Comparison of ENCODE assay signal across 32 mouse cellular contexts in genomic region chr13:40982759-40983158, GRCm38 (mm10). TPM values are rescaled to one million over a fixed set of nuclear protein-coding genes. Genes with fewer than 3 reads are reported as not detected.
DNase-seq lines count a peak whose midpoint lies in the region; ATAC-seq and TF ChIP-seq lines count a peak whose summit lies in the region.
"Had no signal": no experiment of that assay in that cellular context is flagged by ENCODE, and none has a peak within 500 bp of the region (broad histone marks: within the 10 kb centered on the region; RNA-seq: fewer than 3 reads in every experiment).

No protein-coding gene starts in this region.

- no peak overlapping the region for H3K4me3 ChIP-seq in embryonic fibroblast, embryonic 13.5 days (ENCODE audit: insufficient read depth, low read length)
- H3K4me3 ChIP-seq: embryonic facial prominence, embryonic 12.5 days; forebrain, embryonic 12.5 days; heart, adult 2 months; heart, embryonic 13.5 days; intestine, embryonic 15.5 days; layer of hippocampus, adult 2 months; left cerebral cortex, adult 2 months; liver, embryonic 12.5 days; megakaryocyte, embryonic 14.5 days; midbrain, embryonic 12.5 days; neural tube, embryonic 13.5 days had no signal

- DNase-seq in 3134 (ENCODE audit: extremely low read depth, insufficient read length, low spot score): peak; percentile 39
- peak; percentile 94 for DNase-seq in 3T3-L1 (ENCODE audit: low read depth, low spot score)
- DNase-seq in Patski (ENCODE audit: low read depth, low spot score): peak; percentile 97
- no peak for DNase-seq in right cerebral cortex, postnatal 10 days (ENCODE audit: low spot score in 2 of 2)
- no peak for DNase-seq in urinary bladder, postnatal 10 days (ENCODE audit: low spot score)
- DNase-seq in T-cell, adult 2 months (ENCODE audit: low spot score): no peak
- DNase-seq: cerebellum, adult 11 months; cerebellum, adult 9-10 months; cerebellum, postnatal 36 days; embryo, embryonic 11 days; forebrain, postnatal 0 days; heart, adult 2 months; heart, postnatal 14 days; kidney, adult 2 months; kidney, postnatal 36 days; liver, postnatal 0 days; lung, postnatal 36 days; spleen, adult 18-20 months; thymus, postnatal 14 days had no signal

- peak overlapping the region; percentile 81 for H3K27ac ChIP-seq in embryonic fibroblast, embryonic 13.5 days (ENCODE audit: insufficient read depth, low read length)
- H3K27ac ChIP-seq: embryonic facial prominence, embryonic 12.5 days; forebrain, embryonic 12.5 days; heart, adult 2 months; heart, embryonic 13.5 days; hindbrain, postnatal 0 days; intestine, embryonic 15.5 days; layer of hippocampus, adult 2 months; left cerebral cortex, adult 2 months; liver, embryonic 12.5 days; midbrain, embryonic 12.5 days; neural tube, embryonic 13.5 days had no signal

- H3K27me3 ChIP-seq in Patski: no peaks in the 10 kb centered on the region
- H3K27me3 ChIP-seq: embryonic facial prominence, embryonic 12.5 days; forebrain, embryonic 12.5 days; heart, embryonic 13.5 days; intestine, embryonic 15.5 days; liver, embryonic 12.5 days; megakaryocyte, embryonic 14.5 days; midbrain, embryonic 12.5 days; neural tube, embryonic 13.5 days had no signal

- in situ Hi-C loops in Patski (cut with MboI; ENCODE audit: low pct_unique_long_range_greater_than_20kb): loop anchor here (5.0 kb wide), 2 partner anchors 65 to 120 kb away; no protein-coding TSS in a partner anchor

- no peaks in the 10 kb centered on the region for H3K4me1 ChIP-seq in embryonic fibroblast, embryonic 13.5 days (ENCODE audit: control insufficient read depth, insufficient read depth, low read length)
- H3K4me1 ChIP-seq: embryonic facial prominence, embryonic 12.5 days; forebrain, embryonic 12.5 days; heart, embryonic 13.5 days; intestine, embryonic 15.5 days; midbrain, embryonic 12.5 days; neural tube, embryonic 13.5 days had no signal

- TF ChIP-seq CTCF in Patski (IDR thresholded peaks at IDR 0.05): no peak
- no peak for TF ChIP-seq CTCF in embryonic fibroblast, embryonic 13.5 days (IDR thresholded peaks at IDR 0.05; ENCODE audit: borderline replicate concordance, insufficient read depth, low read length)

- CTCF ChIA-PET in Patski (lab: Charles Lee): interaction anchor here (0.7 to 1.8 kb wide), 4 partner anchors 18 to 139 kb away, joined by 3 to 10 read pairs (median 4); partner anchors contain the start of genes Gcnt2 and Pak1ip1

- ATAC-seq in Patski: peak; percentile 93
- ATAC-seq: CD4-positive, CD25-positive, alpha-beta regulatory T cell, adult 4 months; forebrain, postnatal 0 days; hindbrain, postnatal 0 days; intestine, embryonic 15.5 days; liver, embryonic 12.5 days; liver, postnatal 0 days had no signal

- POLR2A ChIA-PET in Patski (lab: Charles Lee): no interaction called here

- no peak for TF ChIP-seq POLR2A in embryonic fibroblast, embryonic 13.5 days (IDR thresholded peaks at IDR 0.05; ENCODE audit: low read depth, low read length)

RNA-seq across cellular contexts. Expression of gene Pak1ip1, which starts 18.1 kb away (rescaled TPM):
- polyA plus RNA-seq in Patski (2021): 70.1 TPM
- 54.7 and 60.7 TPM in 2 replicates for polyA plus RNA-seq in embryonic fibroblast, embryonic 13.5 days (2011; ENCODE audit: insufficient read length, low read depth, missing spikeins)

RNA-seq across cellular contexts. Expression of gene Tmem14c, which starts 33.3 kb away (rescaled TPM):
- 129 TPM for polyA plus RNA-seq in Patski (2021)
- polyA plus RNA-seq in embryonic fibroblast, embryonic 13.5 days (2011; ENCODE audit: insufficient read length, low read depth, missing spikeins): 91.8 and 109 TPM in 2 replicates

Comparison
In these comparisons a context has a peak if more than half of its experiments do, and no peak if none do; other contexts are left out.
1. DNase-seq: peak in 3134 (single experiment), 3T3-L1 (single experiment) and Patski (single experiment); none in right cerebral cortex, postnatal 10 days (0 of 2), urinary bladder, postnatal 10 days (single experiment) and T-cell, adult 2 months (single experiment).